Mouse (Mus musculus): ENCODE data around the gene Cyp8b1. TPM values are rescaled to one million over a fixed set of nuclear protein-coding genes. Genes with fewer than 3 reads are reported as not detected.

Gene Cyp8b1
- not detected in 2 replicates for total RNA-seq (2017)

GRCm38 (mm10) chr9:121916102-121916501 lies at the start of gene Cyp8b1:
Gene Cyp8b1, minus strand, starts transcription at chr9:121916305.
- no peak for ATAC-seq (ENCODE audit: extremely low read depth, insufficient number of reproducible peaks, low FRiP score, poor library complexity, severe bottlenecking)

DNA sequence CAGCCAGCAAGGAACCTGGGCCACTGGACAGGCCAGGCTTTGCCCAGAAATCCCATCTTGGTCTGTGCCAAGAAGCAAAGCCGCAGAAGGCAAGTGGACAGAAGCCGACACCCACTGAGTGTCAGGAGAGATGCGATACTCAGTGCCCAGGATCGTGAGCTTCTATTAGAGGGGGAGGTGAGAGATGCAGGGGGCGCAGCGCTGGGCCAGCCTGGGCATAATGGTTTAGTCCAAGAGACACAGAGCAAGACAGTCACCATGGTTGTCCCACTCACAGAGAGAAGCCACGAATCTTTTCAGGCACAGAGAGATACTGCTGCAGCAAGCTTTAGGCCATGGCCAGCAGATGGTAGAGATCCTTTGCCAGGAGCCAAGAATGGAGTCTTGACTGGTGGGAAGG lies 48.8 kb upstream of the Cyp8b1 start:
- no peak for ATAC-seq (ENCODE audit: extremely low read depth, insufficient number of reproducible peaks, low FRiP score, poor library complexity, severe bottlenecking)

- no peak for ATAC-seq (ENCODE audit: extremely low read depth, insufficient number of reproducible peaks, low FRiP score, poor library complexity, severe bottlenecking)
These were observed 44.0 kb upstream of the Cyp8b1 start for GRCm38 (mm10) chr9:121959966-121960635.

DNA sequence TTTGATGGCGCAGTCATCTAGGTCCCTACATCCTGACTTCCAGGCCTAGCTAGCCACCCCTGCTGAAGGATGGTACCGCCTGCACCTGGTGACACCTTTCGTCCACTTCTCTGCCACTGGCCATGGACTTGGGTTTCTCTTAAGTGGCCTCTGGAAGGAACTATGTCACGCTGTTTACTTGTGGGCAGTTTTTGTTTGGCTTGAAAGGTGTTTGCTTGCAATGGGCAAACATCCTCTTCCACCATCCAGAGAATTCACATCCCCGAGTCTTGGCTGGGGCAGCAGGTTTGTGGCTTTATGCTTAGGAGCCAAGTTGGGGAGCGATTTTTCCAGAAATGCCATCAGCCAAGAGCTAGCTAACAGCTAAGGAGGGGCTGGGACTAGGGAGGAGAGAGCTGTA lies 36.5 kb upstream of the Cyp8b1 start:
- no peak for ATAC-seq (ENCODE audit: extremely low read depth, insufficient number of reproducible peaks, low FRiP score, poor library complexity, severe bottlenecking)

DNA sequence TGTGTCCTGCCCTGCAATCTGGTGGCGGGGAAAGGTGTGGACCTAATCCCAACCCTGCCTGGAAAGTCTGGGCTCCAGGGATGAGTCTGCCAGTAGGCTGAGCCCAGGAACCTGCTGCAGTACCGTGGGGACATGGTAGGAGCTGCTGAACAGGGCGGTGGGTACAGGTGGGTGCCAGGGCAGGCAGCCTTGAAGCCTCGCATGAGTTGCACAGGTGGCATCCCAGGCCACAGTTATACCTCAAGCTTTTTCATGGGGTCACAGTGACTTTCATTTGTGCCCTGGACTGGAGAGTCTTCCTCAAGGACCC lies 35.0 kb upstream of the Cyp8b1 start:
- no peak for ATAC-seq (ENCODE audit: extremely low read depth, insufficient number of reproducible peaks, low FRiP score, poor library complexity, severe bottlenecking)

GRCm38 (mm10) chr9:121950418-121951113 lies 34.5 kb upstream of the Cyp8b1 start, which contains the start of gene Fam198a:
Gene Fam198a, plus strand, starts transcription at chr9:121950988.
- no peak for ATAC-seq (ENCODE audit: extremely low read depth, insufficient number of reproducible peaks, low FRiP score, poor library complexity, severe bottlenecking)

DNA sequence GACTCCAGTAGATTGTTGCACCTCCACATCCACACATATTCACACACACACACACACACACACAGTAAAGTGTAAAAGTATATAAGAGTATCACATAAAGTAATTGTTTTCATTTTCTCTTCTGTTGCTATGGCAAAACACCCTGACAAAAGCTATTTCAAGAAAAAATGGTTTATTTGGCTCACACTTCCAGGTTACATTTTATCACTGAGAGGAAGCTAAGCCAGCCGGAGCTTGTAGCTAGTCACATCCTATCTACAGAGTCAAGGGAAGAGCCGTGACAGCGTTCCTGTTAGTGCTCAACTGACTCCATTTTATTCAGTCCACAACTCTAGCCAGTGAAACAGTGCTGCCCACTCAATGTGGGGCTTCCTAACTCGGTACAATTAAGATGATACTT lies 32.3 kb upstream of the Cyp8b1 start:
- ATAC-seq (ENCODE audit: extremely low read depth, insufficient number of reproducible peaks, low FRiP score, poor library complexity, severe bottlenecking): no peak

DNA sequence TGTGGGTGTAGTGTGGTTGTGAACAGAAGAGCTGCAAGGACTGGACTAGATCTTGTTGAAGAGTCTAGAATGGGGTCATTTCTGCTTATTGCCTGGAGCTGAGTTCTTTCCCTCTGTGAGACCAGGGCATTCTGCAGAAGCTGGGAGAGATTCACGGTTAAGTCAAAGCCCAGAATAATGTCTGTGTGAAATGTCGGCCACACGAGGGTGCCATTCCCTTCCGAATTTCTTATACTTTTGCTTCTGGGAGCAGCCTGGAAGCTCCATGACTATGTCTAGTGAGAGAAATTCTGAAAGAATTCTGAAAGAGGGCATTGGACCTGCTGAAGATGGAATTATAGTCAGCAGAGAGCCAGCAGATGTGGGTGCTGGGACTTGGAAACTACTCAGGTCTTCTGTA lies 31.7 kb upstream of the Cyp8b1 start:
- no peak for ATAC-seq (ENCODE audit: extremely low read depth, insufficient number of reproducible peaks, low FRiP score, poor library complexity, severe bottlenecking)

GRCm38 (mm10) chr9:121943628-121944027 lies 27.5 kb upstream of the Cyp8b1 start:
- ATAC-seq (ENCODE audit: extremely low read depth, insufficient number of reproducible peaks, low FRiP score, poor library complexity, severe bottlenecking): 0 out of 2 replicates have a peak, but pooled peaks have one; percentile 30

DNA sequence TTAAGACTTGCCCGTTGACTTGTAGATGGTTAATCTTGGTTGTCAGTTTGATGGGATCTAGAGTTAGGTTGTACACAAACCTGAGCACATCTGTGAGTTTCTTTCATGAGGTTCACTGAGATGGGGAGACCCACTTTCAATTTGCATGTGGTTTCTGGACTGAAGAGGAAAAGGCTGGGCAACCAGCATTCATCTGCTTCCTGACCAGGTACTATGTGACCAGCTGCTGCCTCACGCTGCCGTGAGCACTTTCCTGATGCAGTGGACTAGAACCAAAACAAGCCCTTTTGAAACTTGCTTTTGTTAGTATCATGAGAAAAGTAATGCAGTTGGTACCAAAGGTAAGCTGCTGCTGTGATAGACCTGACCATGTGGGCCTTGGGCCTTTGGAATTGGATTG lies 26.9 kb upstream of the Cyp8b1 start:
- ATAC-seq (ENCODE audit: extremely low read depth, insufficient number of reproducible peaks, low FRiP score, poor library complexity, severe bottlenecking): peak; percentile 61

DNA sequence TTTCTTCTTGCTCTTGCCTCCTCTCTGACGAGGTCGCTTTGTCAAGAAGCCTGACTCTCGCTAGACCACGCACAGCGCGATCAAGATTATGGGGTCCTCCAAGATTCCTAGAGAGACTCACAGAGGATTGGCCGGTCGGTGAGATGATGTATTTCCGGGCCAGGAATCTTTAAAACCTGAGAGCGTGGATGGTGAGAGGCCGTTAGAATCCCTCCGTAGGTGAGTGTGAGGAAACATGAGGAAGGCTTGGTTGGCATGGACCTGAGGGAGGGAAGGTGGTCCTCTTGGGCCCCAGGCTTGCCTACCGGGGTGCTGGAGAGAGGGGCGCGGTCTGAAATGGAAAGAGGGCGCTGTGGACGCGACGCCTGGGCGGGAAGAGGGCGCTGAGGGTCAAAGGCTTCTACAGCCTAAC lies 21.8 kb upstream of the Cyp8b1 start:
- no peak for ATAC-seq (ENCODE audit: extremely low read depth, insufficient number of reproducible peaks, low FRiP score, poor library complexity, severe bottlenecking)

DNA sequence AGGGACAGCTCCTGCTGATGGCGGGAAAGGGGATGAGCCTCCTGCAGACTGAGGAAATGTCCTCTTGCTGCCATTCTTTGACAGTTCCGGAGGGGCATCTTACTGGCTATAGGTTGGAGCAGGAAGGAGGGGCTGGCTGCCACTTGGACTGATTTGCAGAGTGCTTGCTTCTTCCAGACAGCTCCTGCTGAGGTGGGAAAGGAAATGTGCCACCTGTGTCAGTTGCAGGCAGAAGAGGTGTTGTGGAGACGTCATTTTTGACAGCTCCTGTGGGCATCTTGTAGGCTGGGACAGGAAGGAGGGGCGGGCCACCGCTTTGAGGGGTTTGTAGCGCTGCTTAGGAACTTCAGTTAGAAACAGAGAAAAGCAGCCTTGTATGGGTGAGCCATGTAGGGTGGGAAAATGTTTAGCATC lies 21.4 kb upstream of the Cyp8b1 start:
- ATAC-seq (ENCODE audit: extremely low read depth, insufficient number of reproducible peaks, low FRiP score, poor library complexity, severe bottlenecking): peak; percentile 44; the same call in 1 of the 2 replicates

GRCm38 (mm10) chr9:121936952-121937351 lies 20.8 kb upstream of the Cyp8b1 start:
- ATAC-seq (ENCODE audit: extremely low read depth, insufficient number of reproducible peaks, low FRiP score, poor library complexity, severe bottlenecking): no peak

DNA sequence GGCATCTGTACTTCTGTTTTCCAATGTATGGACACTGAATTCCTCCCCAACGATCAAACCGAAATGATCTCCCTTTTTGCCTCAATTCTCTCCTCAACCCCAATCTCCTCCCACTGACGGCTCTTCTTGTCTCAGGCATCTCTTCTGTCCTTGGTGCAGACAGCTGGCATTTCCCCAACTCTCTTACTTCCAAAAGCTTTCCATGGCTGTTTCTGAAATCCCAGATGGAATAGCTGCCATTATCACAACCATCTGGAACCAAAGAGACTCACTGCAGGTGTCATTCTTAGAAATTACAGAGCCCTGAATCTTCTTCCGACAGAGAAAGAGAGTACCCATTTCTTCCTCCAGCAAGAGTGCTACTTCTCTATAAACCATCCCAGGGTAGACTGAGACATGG lies 18.8 kb upstream of the Cyp8b1 start:
- ATAC-seq (ENCODE audit: extremely low read depth, insufficient number of reproducible peaks, low FRiP score, poor library complexity, severe bottlenecking): no peak

DNA sequence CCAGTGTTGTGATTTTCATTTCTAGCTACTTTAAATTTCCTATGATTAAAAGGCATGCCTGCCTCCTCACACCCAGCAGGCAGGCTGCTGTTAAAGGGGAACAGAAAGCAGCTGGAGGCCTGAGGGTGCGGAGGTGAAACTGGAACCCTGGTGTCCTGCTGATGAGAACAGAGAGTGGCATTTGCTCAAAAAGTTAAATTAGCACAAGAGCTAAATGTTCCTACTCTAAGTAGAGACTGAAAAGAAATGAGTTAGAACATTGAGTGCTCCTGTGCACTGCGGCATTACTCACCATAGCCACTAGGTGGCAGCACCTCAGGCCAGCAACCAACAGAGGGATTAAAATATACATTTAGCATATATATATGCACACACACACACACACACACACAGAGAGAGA lies 12.4 kb upstream of the Cyp8b1 start:
- peak; percentile 83 for ATAC-seq (ENCODE audit: extremely low read depth, insufficient number of reproducible peaks, low FRiP score, poor library complexity, severe bottlenecking)

- no peak for ATAC-seq (ENCODE audit: extremely low read depth, insufficient number of reproducible peaks, low FRiP score, poor library complexity, severe bottlenecking)
These were observed 11.6 kb upstream of the Cyp8b1 start for GRCm38 (mm10) chr9:121927721-121928120.

GRCm38 (mm10) chr9:121926634-121927405 lies 10.7 kb upstream of the Cyp8b1 start:
- peak; percentile 39; the same call in 1 of the 2 replicates for ATAC-seq (ENCODE audit: extremely low read depth, insufficient number of reproducible peaks, low FRiP score, poor library complexity, severe bottlenecking)

GRCm38 (mm10) chr9:121925959-121926358 lies 9.9 kb upstream of the Cyp8b1 start:
- no peak for ATAC-seq (ENCODE audit: extremely low read depth, insufficient number of reproducible peaks, low FRiP score, poor library complexity, severe bottlenecking)

DNA sequence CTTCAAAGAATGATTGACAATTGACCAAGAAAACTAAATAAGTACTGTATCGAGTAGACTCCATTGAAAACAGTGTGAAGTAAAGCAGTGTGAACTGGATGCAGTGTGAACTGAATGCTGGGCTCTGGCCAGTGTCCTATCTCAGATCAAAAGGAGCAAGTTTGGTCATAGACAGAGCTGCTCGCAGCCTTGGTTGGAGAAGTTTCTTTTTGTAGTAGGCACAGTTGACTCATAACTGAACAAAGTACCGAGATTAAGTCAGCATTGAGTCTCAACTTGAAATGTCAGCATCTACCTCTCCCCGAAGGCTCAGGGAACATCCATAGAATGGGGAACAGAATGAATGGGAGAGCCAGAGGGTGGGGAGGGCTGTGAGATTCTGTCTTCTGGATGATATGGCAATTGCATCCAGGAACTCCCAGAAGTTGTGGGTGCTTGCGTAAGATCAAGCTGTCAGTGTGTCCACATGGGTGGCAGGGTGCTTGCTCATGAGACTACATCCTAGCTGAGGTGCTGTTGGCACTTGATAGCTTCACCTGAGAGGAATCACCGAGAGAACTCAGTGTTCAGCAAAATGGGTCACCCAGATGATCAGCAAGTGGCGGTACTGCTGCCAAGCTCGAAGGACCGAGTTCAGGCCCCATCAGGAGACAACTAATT lies 8.9 kb upstream of the Cyp8b1 start:
- ATAC-seq (ENCODE audit: extremely low read depth, insufficient number of reproducible peaks, low FRiP score, poor library complexity, severe bottlenecking): no peak

All from neutrophil, adult 5-6 weeks (primary cell).